Mouse (Mus musculus): Measurements from ENCODE around the gene Nptn. TPM values are rescaled to one million over a fixed set of nuclear protein-coding genes. Genes with fewer than 3 reads are reported as not detected.

Nptn gene
- polyA plus RNA-seq, 1 experiment: 425 TPM

DNA sequence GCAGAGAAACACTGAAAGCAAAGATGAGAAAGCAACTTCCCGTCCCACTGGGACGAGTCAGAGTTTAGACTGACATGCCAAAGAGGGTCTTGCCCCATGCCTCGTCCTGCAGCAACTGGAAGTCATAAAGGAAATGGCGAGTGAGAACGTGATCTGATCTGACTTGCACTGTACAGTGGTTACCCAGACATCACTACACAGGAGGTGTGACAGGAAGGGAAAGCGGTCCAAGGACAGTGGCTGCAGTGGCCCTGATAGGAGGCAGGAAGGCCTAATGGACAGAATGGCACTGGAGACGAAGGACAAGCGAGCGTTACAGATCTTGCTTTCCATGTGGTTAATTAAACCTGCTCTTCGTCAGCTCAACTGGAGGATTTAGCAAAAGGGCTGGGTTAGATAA, 103.2 kb downstream of the Nptn start:
- Histone ChIP-seq H3K4me3 (ENCODE audit: insufficient read depth, low read depth, low read length) (no peak overlapping the region), H3K27ac (ENCODE audit: insufficient read depth, low read depth, low read length) (no peak overlapping the region), H3K4me1 (ENCODE audit: control insufficient read depth, insufficient read depth, low read length) (0 out of 2 replicates have a peak, but pooled peaks cover 3% of the 10 kb centered on the region)
- WGBS: 93% methylated on average over 10 of the region's 10 CpGs
- TF ChIP-seq POLR2A (IDR thresholded peaks at IDR 0.05; ENCODE audit: insufficient read depth, low read depth, low read length): no peak
- no peak for TF ChIP-seq CTCF (IDR thresholded peaks at IDR 0.05; ENCODE audit: insufficient read depth, low read depth, low read length)

DNA sequence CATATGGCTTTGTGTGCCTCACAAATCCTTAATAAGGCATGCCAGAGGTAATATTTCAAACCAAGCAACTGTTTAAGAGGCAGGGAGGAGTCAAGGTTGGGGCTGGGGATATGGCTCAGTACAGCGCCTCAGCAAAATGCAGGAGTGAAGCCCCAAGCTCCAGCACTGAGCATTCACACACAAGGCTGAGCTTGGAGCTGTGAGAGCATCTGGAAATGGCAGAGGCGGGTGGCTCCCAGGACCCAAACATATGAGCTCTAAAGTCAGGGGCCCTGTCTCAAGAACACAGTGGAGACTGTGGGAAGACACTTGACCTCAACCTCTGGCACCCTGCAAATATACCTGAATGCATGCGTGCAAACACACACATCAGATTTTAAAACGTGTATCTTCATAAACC, 106.0 kb downstream of the Nptn start:
- TF ChIP-seq CTCF (IDR thresholded peaks at IDR 0.05; ENCODE audit: insufficient read depth, low read depth, low read length) (no peak), POLR2A (IDR thresholded peaks at IDR 0.05; ENCODE audit: insufficient read depth, low read depth, low read length) (no peak)
- Histone ChIP-seq H3K27ac (ENCODE audit: insufficient read depth, low read depth, low read length) (no peak overlapping the region), H3K4me1 (ENCODE audit: control insufficient read depth, insufficient read depth, low read length) (no peaks in the 10 kb centered on the region), H3K4me3 (ENCODE audit: insufficient read depth, low read depth, low read length) (no peak overlapping the region)
- 94% methylated on average over 4 of the region's 4 CpGs for WGBS

DNA sequence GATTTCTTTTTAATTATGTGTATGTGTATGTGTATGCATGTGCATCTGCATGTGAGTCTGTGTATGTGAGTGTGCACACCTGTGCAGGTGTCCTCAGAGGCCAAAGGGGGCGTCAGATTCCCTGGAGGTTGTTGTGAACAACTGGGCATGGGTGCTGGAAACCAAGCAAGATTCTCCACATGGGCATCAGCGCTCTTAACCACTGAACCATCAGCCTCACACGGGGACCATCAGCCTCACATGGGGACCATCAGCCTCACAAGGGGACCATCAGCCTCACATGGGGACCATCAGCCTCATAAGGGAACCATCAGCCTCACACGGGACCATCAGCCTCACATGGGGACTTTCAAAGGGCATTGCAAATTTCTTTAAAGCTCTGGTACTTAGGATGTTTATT, 108.7 kb downstream of the Nptn start:
- Histone ChIP-seq H3K4me1 (ENCODE audit: control insufficient read depth, insufficient read depth, low read length) (no peaks in the 10 kb centered on the region), H3K4me3 (ENCODE audit: insufficient read depth, low read depth, low read length) (no peak overlapping the region), H3K27ac (ENCODE audit: insufficient read depth, low read depth, low read length) (no peak overlapping the region)
- 88% methylated on average over 4 of the region's 4 CpGs for WGBS
- no peak for TF ChIP-seq POLR2A (IDR thresholded peaks at IDR 0.05; ENCODE audit: insufficient read depth, low read depth, low read length)
- TF ChIP-seq CTCF (IDR thresholded peaks at IDR 0.05; ENCODE audit: insufficient read depth, low read depth, low read length): no peak

DNA sequence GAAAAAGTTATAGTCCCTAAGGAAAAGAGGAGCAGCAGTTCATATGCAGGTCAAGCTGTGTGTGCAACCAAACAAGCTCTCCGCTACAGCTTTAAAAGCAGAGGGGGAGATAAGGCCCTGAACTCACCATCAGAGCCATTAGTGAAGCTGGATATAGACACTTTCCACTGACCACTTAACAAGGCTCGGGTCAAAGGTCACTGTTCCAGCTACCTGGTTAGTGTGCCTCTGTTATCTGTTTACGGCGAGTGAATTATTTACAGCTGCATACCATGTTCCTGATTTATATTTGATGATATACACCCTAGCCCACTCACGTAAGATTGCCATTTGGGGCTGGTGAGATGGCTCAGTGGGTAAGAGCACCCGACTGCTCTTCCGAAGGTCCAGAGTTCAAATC, 109.4 kb downstream of the Nptn start:
- WGBS: 97% methylated on average over 7 of the region's 7 CpGs
- TF ChIP-seq CTCF (IDR thresholded peaks at IDR 0.05; ENCODE audit: insufficient read depth, low read depth, low read length): no peak
- TF ChIP-seq POLR2A (IDR thresholded peaks at IDR 0.05; ENCODE audit: insufficient read depth, low read depth, low read length): no peak
- H3K4me3 ChIP-seq (ENCODE audit: insufficient read depth, low read depth, low read length): no peak overlapping the region
- H3K4me1 ChIP-seq (ENCODE audit: control insufficient read depth, insufficient read depth, low read length): no peaks in the 10 kb centered on the region
- H3K27ac ChIP-seq (ENCODE audit: insufficient read depth, low read depth, low read length): no peak overlapping the region

DNA sequence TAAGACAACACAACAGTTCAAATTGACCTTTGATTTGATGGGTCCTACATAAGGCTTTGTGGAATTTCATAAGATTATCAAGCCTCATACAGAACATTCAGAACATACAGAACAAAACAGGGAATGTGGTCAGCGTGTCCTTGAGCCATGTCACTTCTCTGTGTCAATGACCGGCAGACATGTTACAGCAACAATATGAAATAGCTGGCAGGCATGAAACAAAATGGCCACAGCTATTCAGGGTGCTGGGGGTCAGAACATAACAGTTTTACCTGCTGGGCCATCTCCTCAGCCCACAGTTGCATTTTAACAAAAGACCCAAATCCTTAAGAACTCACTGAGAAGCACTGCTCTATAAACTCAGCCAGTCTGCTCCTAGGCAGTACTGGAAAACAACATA, 116.4 kb downstream of the Nptn start:
- WGBS: 97% methylated on average over 2 of the region's 2 CpGs
- H3K27ac ChIP-seq (ENCODE audit: insufficient read depth, low read depth, low read length): no peak overlapping the region
- TF ChIP-seq POLR2A (IDR thresholded peaks at IDR 0.05; ENCODE audit: insufficient read depth, low read depth, low read length) (no peak), CTCF (IDR thresholded peaks at IDR 0.05; ENCODE audit: insufficient read depth, low read depth, low read length) (no peak)
- no peak overlapping the region for H3K4me3 ChIP-seq (ENCODE audit: insufficient read depth, low read depth, low read length)
- H3K4me1 ChIP-seq (ENCODE audit: control insufficient read depth, insufficient read depth, low read length): no peaks in the 10 kb centered on the region

DNA sequence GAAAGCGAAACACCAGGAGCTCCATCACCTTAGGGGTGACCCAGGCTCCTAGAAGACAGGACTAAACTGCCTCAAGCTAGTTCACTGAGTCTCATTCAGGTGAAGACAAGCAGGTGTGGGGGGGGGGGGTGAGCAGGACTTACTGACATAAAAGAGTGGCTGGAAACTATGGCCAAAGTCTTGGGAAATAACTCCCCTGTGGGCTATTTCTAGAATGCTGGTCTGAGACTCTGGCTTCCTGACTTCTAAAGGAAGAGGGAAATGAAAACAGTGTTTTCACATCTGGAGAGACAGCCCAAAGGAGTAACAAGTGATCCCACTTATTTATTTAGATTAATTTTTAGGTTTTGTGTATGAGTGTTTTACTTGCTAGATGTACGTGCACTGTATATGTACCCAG, 119.7 kb downstream of the Nptn start:
- 94% methylated on average over 2 of the region's 2 CpGs for WGBS
- Histone ChIP-seq H3K4me3 (ENCODE audit: insufficient read depth, low read depth, low read length) (no peak overlapping the region), H3K27ac (ENCODE audit: insufficient read depth, low read depth, low read length) (no peak overlapping the region), H3K4me1 (ENCODE audit: control insufficient read depth, insufficient read depth, low read length) (no peaks in the 10 kb centered on the region)
- TF ChIP-seq CTCF (IDR thresholded peaks at IDR 0.05; ENCODE audit: insufficient read depth, low read depth, low read length): no peak
- TF ChIP-seq POLR2A (IDR thresholded peaks at IDR 0.05; ENCODE audit: insufficient read depth, low read depth, low read length): no peak

GRCm38 (mm10) chr9:58703766-58704165, 121.7 kb downstream of the Nptn start:
- H3K4me1 ChIP-seq (ENCODE audit: control insufficient read depth, insufficient read depth, low read length): no peaks in the 10 kb centered on the region
- no peak overlapping the region for H3K4me3 ChIP-seq (ENCODE audit: insufficient read depth, low read depth, low read length)
- TF ChIP-seq POLR2A (IDR thresholded peaks at IDR 0.05; ENCODE audit: insufficient read depth, low read depth, low read length) (no peak), CTCF (IDR thresholded peaks at IDR 0.05; ENCODE audit: insufficient read depth, low read depth, low read length) (no peak)
- no peak overlapping the region for H3K27ac ChIP-seq (ENCODE audit: insufficient read depth, low read depth, low read length)
- WGBS: 86% methylated on average over 7 of the region's 7 CpGs

DNA sequence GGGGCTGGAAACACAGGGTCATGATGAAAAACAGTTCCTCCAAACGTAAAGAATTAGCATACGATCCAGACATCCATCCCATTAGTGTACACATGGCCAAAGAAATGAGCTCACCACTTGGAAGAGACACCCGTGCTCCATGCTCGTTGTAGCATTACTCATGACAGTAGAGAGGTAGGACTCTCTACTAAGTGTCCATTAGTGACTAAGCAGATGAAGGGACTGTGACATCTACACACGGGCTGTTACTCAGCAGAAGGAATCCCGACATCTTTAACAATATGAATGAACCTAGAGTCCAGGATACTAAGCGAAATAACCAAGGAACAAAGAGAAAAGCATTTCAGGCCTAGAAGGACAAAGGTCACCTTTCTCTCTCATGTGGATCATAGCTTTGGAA, 124.0 kb downstream of the Nptn start:
- no peak overlapping the region for H3K27ac ChIP-seq (ENCODE audit: insufficient read depth, low read depth, low read length)
- TF ChIP-seq POLR2A (IDR thresholded peaks at IDR 0.05; ENCODE audit: insufficient read depth, low read depth, low read length): no peak
- TF ChIP-seq CTCF (IDR thresholded peaks at IDR 0.05; ENCODE audit: insufficient read depth, low read depth, low read length): no peak
- H3K4me3 ChIP-seq (ENCODE audit: insufficient read depth, low read depth, low read length): no peak overlapping the region
- no peaks in the 10 kb centered on the region for H3K4me1 ChIP-seq (ENCODE audit: control insufficient read depth, insufficient read depth, low read length)
- WGBS: 74% methylated on average over 7 of the region's 7 CpGs

Other genes starting within 250 kb of the Nptn start
- not detected in 2 replicates for gene Tbc1d21, start 211.8 kb upstream of the Nptn start, polyA plus RNA-seq (2012; ENCODE audit: insufficient read depth, insufficient read length, low replicate concordance, missing spikeins)
- not detected in 2 replicates for gene Insyn1, start 93.6 kb upstream of the Nptn start, polyA plus RNA-seq (2012; ENCODE audit: insufficient read depth, insufficient read length, low replicate concordance, missing spikeins)
- gene Cd276, start 26.8 kb upstream of the Nptn start, polyA plus RNA-seq (2012; ENCODE audit: insufficient read depth, insufficient read length, low replicate concordance, missing spikeins): not detected in 2 replicates
- gene Rec114, start 161.7 kb downstream of the Nptn start, polyA plus RNA-seq (2012; ENCODE audit: insufficient read depth, insufficient read length, low replicate concordance, missing spikeins): not detected in 2 replicates
- gene Hcn4, start 241.2 kb downstream of the Nptn start, polyA plus RNA-seq (2012; ENCODE audit: insufficient read depth, insufficient read length, low replicate concordance, missing spikeins): not detected in 2 replicates

All from olfactory bulb, adult 2 months (tissue).